Mouse (Mus musculus) liver, embryonic 12.5 days (tissue): ENCODE measurements around the gene Lrrc66. TPM values are rescaled to one million over a fixed set of nuclear protein-coding genes. Genes with fewer than 3 reads are reported as not detected.

ENCODE experiments used
- ATAC-seq: fragments of 200-750 bp; cut with Nextera tagmentation; 2 replicates; pipeline ENCODE4 v1.8.0; 2017; ENCODE audit warnings: moderate number of reproducible peaks, mild to moderate bottlenecking, moderate library complexity
- H3K27ac ChIP-seq: fragments of 300-500 bp; sonication (generic); 2 replicates; pipeline ENCODE4 v1.5.1; 2016; ENCODE audit warnings: mild to moderate bottlenecking
- H3K27me3 ChIP-seq: fragments of 300-500 bp; sonication (generic); replicated peaks from 2 replicates; pipeline ENCODE4 v1.6.1; 2016; ENCODE audit warnings: mild to moderate bottlenecking, moderate library complexity
- H3K36me3 ChIP-seq: fragments of 300-500 bp; sonication (generic); 2 replicates; pipeline ENCODE4 v1.6.1; 2016; ENCODE audit warnings: mild to moderate bottlenecking, moderate library complexity
- H3K4me1 ChIP-seq: fragments of 300-500 bp; sonication (generic); 2 replicates; pipeline ENCODE4 v1.6.1; 2016
- H3K4me2 ChIP-seq: fragments of 300-500 bp; sonication (generic); 2 replicates; pipeline ENCODE4 v1.6.1; 2016; ENCODE audit warnings: mild to moderate bottlenecking, moderate library complexity
- H3K4me3 ChIP-seq: fragments of 300-500 bp; sonication (generic); 2 replicates; pipeline ENCODE4 v1.5.1; 2016; ENCODE audit warnings: mild to moderate bottlenecking, moderate library complexity
- H3K9ac ChIP-seq: fragments of 300-500 bp; sonication (generic); 2 replicates; pipeline ENCODE4 v1.6.1; 2016; ENCODE audit warnings: mild to moderate bottlenecking, moderate library complexity
- H3K9me3 ChIP-seq: fragments of 300-500 bp; sonication (generic); replicated peaks from 2 replicates; pipeline ENCODE4 v1.6.1; 2016; ENCODE audit warnings: mild to moderate bottlenecking, moderate library complexity
- WGBS: fragments of 180-500 bp; shearing (Covaris S2); methylation state at CpG from one replicate; pipeline ENCODE4 v1.1.7; 2016; ENCODE audit not compliant: insufficient replicate concordance; 5-methylcytosine and 5-hydroxymethylcytosine counted together
- polyA plus RNA-seq: library from polyadenylated mRNA; unstranded; fragments of >200 nt; fragmentation: Nextera tagmentation; extraction: Ambion mirVana; gene quantifications from 2 replicates; pipeline ENCODE4 v1.2.1, GENCODE M21; 2016

Gene Lrrc66
- 0.13 and 0.29 TPM in 2 replicates for polyA plus RNA-seq

DNA sequence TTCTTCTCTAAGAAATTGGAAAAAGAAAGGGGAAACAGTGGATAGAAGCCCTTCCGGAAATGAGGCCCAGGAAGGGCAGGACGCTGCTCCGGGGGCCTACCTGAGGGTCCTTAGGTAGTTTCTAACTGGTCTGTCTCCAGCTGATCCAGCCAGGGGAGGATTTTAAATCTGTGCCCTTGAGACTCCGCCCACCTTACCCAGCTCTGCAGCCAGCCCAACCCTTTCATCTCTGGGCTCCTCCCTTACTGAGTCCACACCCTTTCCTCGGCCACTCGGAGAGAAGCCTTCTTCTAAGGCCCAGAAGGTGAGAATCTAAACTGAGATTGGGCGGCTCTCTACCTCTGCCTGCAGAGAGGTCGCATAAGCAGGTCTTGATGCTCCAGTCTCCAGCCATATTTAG is at the start of gene Lrrc66:
TSS of gene Lrrc66 (minus strand) at position 236 of the 400 bp plus-strand sequence.
- H3K4me1 ChIP-seq = peaks cover 19% of the 10 kb centered on the region
- no peaks in the 10 kb centered on the region for H3K27me3 ChIP-seq
- WGBS = 53% methylated on average over 8 of the region's 8 CpGs
- H3K36me3 ChIP-seq = no peaks in the 10 kb centered on the region
- no peak within 1 kb of the TSS for H3K9ac ChIP-seq
- H3K27ac ChIP-seq = no peak within 1 kb of the TSS
- no peak within 1 kb of the TSS for H3K4me3 ChIP-seq
- no peak for ATAC-seq
- H3K4me2 ChIP-seq = no peak within 1 kb of the TSS
- no peaks in the 10 kb centered on the region for H3K9me3 ChIP-seq

DNA sequence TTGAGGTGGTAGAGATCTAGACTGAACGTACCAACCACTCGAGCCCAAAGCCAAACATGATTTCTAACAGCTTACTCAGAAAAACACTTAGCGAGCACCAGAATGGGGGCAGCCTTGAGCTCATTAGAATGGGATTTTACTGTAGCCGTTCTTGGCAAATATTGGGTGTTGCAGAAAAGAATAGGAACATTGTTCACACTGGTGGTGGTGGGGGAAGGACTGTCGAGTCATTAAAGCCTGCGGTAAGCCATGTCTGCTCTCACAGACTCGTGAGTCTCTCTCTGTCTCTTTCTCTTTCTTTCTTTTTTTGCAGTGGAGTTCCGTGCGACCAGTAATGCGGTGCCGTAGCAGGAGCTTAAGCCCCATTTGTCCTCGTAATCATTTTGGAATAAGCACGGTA is 44.3 kb upstream of the Lrrc66 start:
- WGBS = 72% methylated on average over 13 of the region's 13 CpGs
- H3K36me3 ChIP-seq = no peaks in the 10 kb centered on the region
- H3K27me3 ChIP-seq = no peaks in the 10 kb centered on the region; the same call in 1 of the 2 replicates
- no peak overlapping the region for H3K4me3 ChIP-seq
- no peaks in the 10 kb centered on the region for H3K9me3 ChIP-seq
- H3K9ac ChIP-seq = no peak overlapping the region
- no peak for ATAC-seq
- H3K4me1 ChIP-seq = no peaks in the 10 kb centered on the region
- no peak overlapping the region for H3K4me2 ChIP-seq
- no peak overlapping the region for H3K27ac ChIP-seq

DNA sequence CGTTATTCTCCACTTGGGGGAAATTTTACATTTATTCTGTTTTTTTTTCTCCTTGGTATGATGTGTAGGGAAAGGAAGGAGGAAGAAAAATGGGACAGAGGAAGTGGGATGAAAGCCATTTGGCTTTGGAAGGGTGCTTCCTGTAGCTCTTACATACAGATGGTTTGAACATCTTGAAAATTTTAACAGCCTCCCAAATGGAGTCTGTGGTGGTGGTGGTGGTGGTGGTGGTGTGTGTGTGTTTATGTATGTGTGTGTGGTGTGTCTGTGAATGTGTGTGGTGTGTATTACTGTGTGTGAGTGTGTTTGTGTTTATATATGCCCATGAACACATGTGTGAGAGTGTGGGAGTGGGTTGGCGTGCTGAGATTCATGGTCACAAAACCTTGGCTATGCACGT is 43.3 kb upstream of the Lrrc66 start:
- Histone ChIP-seq H3K27me3 (no peaks in the 10 kb centered on the region; the same call in 1 of the 2 replicates), H3K36me3 (no peaks in the 10 kb centered on the region), H3K27ac (no peak overlapping the region), H3K4me3 (no peak overlapping the region), H3K4me1 (no peaks in the 10 kb centered on the region), H3K9me3 (no peaks in the 10 kb centered on the region), H3K4me2 (no peak overlapping the region), H3K9ac (no peak overlapping the region)
- no peak for ATAC-seq
- WGBS = 66% methylated on average over 3 of the region's 3 CpGs

DNA sequence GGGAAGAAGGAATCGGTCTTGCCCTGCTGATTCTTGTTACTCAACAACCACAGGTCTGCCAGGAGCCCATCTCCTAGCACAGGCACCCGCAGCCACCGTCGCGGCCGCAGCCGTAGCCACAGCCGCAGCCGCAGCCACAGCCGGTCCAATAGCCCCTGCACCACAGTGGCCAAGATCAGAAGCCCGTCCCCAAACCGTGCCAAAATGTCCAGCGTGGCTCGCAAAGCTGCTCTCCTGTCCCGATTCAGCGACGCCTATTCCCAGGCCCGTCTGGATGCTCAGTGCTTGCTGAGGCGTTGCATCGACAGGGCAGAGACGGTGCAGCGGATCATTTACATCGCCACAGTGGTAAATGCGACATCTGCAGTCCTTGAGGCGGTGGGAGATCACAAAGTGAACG is 37.1 kb upstream of the Lrrc66 start:
- Histone ChIP-seq H3K27ac (no peak overlapping the region), H3K4me2 (no peak overlapping the region), H3K9me3 (no peaks in the 10 kb centered on the region), H3K4me1 (no peaks in the 10 kb centered on the region), H3K9ac (no peak overlapping the region), H3K27me3 (peaks cover 12% of the 10 kb centered on the region; the same call in 1 of the 2 replicates), H3K36me3 (no peaks in the 10 kb centered on the region), H3K4me3 (no peak overlapping the region)
- 55% methylated on average over 26 of the region's 26 CpGs for WGBS
- no peak for ATAC-seq

DNA sequence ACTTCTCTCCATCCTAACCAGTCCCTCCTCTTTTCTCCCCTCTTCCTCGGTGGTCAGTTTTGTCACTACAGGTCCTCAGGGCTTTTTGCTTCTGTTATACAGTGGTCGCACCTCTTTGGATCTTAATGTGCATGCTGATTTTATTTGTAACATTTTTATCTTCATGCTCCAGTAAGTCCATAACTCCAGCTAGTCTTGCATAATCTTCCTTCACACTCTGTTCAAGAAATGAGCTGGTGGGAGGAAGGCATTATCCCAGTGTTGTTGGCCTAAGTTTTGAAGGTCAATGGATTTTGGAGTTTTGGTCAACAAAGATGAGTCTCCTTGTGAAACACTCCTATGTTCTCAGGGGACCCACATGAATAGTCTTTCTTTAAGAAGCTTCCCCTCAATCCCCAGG is 35.6 kb upstream of the Lrrc66 start:
- H3K9me3 ChIP-seq = no peaks in the 10 kb centered on the region
- H3K36me3 ChIP-seq = no peaks in the 10 kb centered on the region
- no peak overlapping the region for H3K4me2 ChIP-seq
- H3K27ac ChIP-seq = no peak overlapping the region
- H3K27me3 ChIP-seq = peaks cover 12% of the 10 kb centered on the region; the same call in 1 of the 2 replicates
- H3K9ac ChIP-seq = no peak overlapping the region
- WGBS = 58% methylated on average over 2 of the region's 2 CpGs
- no peaks in the 10 kb centered on the region for H3K4me1 ChIP-seq
- ATAC-seq = no peak
- H3K4me3 ChIP-seq = no peak overlapping the region

DNA sequence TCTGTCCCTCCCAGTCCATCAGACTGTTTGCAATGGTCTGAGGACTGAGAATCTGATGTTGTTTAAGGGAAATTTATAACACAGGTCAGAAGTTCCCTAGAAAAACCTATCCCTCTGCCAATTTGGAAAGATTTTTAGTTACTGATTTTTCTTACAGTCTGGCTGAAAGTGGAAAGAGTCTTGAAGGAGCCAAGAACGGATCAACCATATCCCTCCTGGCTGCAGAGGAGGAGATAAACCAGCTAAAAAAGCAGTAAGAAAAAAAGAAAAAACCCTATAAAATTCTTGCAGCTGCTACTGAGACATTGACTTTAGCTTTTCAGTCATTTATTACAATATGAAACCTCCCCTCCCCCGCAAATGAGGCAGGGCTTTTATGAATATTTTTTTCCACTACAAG is 34.4 kb upstream of the Lrrc66 start:
- WGBS = 61% methylated on average over 2 of the region's 2 CpGs
- no peak for ATAC-seq
- no peak overlapping the region for H3K4me2 ChIP-seq
- no peaks in the 10 kb centered on the region for H3K9me3 ChIP-seq
- H3K4me3 ChIP-seq = no peak overlapping the region
- no peaks in the 10 kb centered on the region for H3K4me1 ChIP-seq
- no peak overlapping the region for H3K9ac ChIP-seq
- no peaks in the 10 kb centered on the region for H3K36me3 ChIP-seq
- H3K27ac ChIP-seq = no peak overlapping the region
- peaks cover 12% of the 10 kb centered on the region; the same call in 1 of the 2 replicates for H3K27me3 ChIP-seq

DNA sequence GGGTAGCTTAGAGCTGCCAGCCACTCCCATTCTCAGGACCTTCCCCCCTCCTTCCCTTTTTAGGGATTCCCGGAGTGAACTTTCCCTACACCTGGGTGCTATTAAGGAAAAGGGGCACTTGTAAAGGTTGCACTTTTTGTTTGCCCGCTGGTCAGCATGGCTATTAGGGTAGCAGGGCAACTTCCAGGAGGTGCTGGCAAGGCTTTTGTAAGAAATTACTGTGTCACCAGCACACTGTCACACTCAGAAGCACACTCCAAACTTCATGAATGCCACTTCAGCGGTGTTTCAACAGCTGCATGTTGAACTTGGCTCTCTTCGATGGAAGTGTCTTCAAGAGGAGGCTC is 19.5 kb upstream of the Lrrc66 start:
- peak overlapping the region; percentile 54 for H3K4me3 ChIP-seq
- ATAC-seq = no peak

DNA sequence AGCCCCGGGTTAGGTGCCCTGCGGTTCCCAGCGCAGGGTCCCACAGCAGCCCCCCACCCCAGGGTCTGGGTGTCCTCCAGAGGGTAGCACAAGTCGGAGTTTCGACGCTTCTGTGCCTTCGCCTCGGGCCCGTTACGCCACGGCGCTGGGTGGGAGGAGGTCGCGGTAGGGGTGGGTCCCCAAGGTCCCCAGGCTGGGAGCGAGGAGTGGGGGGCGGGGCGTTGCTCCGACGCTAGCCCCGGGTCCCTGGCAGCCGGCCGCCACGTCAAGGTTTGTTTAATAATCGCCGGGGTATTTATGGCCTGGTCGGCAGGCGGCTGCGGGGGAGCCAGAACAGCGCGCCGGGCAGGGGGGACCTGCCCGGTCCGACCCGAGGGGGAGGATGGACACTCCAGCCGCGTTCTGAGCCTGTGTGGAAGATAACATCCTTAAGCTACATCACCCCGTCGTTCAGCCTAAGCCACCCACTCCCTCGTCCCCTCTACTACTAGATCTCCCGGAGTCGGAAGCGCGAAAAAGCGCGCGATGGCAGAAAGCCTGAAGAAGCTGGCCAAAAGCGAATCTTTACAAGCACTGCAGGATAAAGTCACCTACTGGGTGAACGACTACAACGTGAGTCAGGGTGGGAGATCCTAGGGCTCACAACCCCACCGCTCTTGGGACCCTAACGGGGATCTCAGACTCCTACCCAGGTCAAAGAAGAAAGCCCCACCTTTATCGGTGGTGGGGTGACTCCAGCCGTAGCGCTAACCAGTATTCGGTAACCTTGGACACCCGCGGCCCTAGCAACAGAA is 18.9 kb upstream of the Lrrc66 start, which contains the start of gene Spata18:
TSS of gene Spata18 (plus strand) at position 319 of the 794 bp plus-strand sequence.
- H3K9me3 ChIP-seq = no peaks in the 10 kb centered on the region
- peaks cover 87% of the 10 kb centered on the region for H3K27me3 ChIP-seq
- peak within 1 kb of the TSS; percentile 54 for H3K4me3 ChIP-seq
- no peaks in the 10 kb centered on the region for H3K36me3 ChIP-seq
- WGBS = under 1% methylated on average over 57 of the region's 57 CpGs
- no peak within 1 kb of the TSS for H3K9ac ChIP-seq
- ATAC-seq = no peak
- H3K4me1 ChIP-seq = peaks cover 27% of the 10 kb centered on the region
- peak within 1 kb of the TSS; percentile 80 for H3K4me2 ChIP-seq
- no peak within 1 kb of the TSS for H3K27ac ChIP-seq

More for the DNA sequence above, 19.5 kb upstream of the Lrrc66 start:
- H3K9ac ChIP-seq = no peak overlapping the region
- H3K36me3 ChIP-seq = no peaks in the 10 kb centered on the region
- H3K9me3 ChIP-seq = no peaks in the 10 kb centered on the region
- peaks cover 81% of the 10 kb centered on the region for H3K27me3 ChIP-seq
- 3% methylated on average over 4 of the region's 4 CpGs for WGBS
- H3K4me2 ChIP-seq = peak overlapping the region; percentile 80
- peaks cover 25% of the 10 kb centered on the region for H3K4me1 ChIP-seq
- H3K27ac ChIP-seq = no peak overlapping the region

DNA sequence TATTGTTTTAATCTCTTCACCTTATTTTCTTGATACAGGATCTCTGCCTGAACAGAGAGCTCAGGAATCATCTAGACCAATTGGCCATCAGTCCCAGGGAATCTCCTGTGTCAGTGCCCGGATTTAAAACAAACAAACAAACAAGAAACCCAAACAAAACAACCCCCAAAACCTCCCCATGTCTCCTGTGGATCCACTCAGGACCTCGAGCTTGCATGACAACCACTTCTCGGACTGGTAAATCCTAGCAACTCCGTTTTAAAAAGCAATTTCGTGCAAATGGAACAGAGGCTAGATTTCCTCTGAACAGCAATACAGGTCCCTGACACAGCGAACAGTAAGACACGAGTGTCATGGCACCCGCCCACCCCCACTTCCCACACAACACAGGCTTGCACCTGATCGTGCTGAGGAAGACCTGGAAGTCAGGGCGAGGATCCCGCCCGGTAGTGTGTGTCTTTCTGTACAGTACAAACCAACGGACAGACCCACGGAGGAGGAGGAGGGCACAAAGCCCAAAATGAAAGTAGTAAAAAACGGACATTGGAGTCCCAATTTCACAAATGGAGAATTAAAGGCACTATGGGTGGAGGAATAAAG is 18.1 kb upstream of the Lrrc66 start:
- H3K4me2 ChIP-seq = peak overlapping the region; percentile 80
- H3K4me3 ChIP-seq = peak overlapping the region; percentile 54
- ATAC-seq = no peak
- no peaks in the 10 kb centered on the region for H3K9me3 ChIP-seq
- H3K27ac ChIP-seq = no peak overlapping the region
- H3K27me3 ChIP-seq = peaks cover 94% of the 10 kb centered on the region
- H3K9ac ChIP-seq = no peak overlapping the region
- H3K4me1 ChIP-seq = peaks cover 27% of the 10 kb centered on the region
- under 1% methylated on average over 15 of the region's 15 CpGs for WGBS
- no peaks in the 10 kb centered on the region for H3K36me3 ChIP-seq

DNA sequence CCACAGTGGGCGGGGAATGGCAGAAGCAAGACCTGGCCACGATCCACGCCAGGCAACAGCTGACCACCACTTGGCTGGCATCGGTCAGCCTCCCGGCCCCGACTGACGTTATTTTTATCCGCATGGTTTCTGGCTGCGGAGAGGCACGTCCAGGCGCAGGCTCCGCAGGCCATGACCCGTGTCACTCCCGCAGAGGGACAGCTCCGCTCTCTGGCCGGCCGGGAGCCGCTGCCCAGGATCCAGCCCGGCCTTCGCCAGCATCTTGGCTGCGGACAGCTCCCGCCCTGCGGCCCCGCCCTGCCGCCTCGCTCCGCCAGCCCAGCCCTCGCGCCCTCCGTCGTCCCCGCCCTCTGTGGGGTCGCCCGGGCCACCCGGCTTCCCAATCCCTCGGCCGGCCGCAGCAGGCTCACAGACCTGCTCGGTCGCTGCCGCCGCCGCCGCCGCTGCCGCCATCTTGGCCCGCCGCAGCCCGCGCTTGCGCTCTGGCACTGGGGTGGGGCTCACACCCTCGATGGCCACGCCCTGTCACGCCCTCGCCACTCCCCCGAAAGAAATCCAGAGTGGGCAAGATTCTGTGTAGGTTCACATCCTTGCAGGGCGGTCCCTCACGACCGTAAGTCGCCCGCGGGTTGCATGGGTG is 15.1 kb upstream of the Lrrc66 start, which contains the start of gene Sgcb:
TSS of gene Sgcb (minus strand) at position 530 of the 640 bp plus-strand sequence.
- WGBS = under 1% methylated on average over 62 of the region's 62 CpGs
- no peaks in the 10 kb centered on the region for H3K9me3 ChIP-seq
- H3K27ac ChIP-seq = no peak within 1 kb of the TSS
- peaks cover 27% of the 10 kb centered on the region for H3K4me1 ChIP-seq
- peaks cover 72% of the 10 kb centered on the region for H3K27me3 ChIP-seq
- peak; percentile 70 for ATAC-seq
- no peaks in the 10 kb centered on the region for H3K36me3 ChIP-seq
- peak within 1 kb of the TSS; percentile 80 for H3K4me2 ChIP-seq
- peak within 1 kb of the TSS; percentile 69 for H3K4me3 ChIP-seq
- peak within 1 kb of the TSS; percentile 57 for H3K9ac ChIP-seq

DNA sequence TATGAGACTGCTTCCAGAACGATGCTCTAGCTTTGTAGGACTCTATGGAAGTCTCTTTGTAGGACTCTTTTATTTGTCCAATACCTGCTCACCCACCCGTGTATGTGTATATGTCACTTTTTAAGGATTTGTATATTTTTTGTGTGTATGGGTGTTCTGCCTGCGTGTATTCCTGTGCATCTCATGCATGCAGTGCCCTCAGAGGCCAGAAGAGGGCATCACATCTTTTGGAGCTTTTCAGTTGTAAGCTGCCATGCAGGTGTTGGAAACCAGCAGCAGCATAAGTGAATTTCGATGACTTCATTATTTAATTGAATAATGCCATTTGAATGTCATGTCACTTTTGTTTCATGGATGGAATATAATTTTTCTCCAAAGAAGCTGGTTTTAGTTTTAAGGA is 9.8 kb upstream of the Lrrc66 start:
- Histone ChIP-seq H3K9me3 (no peaks in the 10 kb centered on the region), H3K4me1 (peaks cover 5% of the 10 kb centered on the region; the same call in 1 of the 2 replicates), H3K36me3 (no peaks in the 10 kb centered on the region), H3K27ac (no peak overlapping the region), H3K9ac (no peak overlapping the region), H3K4me2 (no peak overlapping the region), H3K27me3 (peaks cover 19% of the 10 kb centered on the region), H3K4me3 (no peak overlapping the region)
- no peak for ATAC-seq
- 71% methylated on average over 4 of the region's 4 CpGs for WGBS

DNA sequence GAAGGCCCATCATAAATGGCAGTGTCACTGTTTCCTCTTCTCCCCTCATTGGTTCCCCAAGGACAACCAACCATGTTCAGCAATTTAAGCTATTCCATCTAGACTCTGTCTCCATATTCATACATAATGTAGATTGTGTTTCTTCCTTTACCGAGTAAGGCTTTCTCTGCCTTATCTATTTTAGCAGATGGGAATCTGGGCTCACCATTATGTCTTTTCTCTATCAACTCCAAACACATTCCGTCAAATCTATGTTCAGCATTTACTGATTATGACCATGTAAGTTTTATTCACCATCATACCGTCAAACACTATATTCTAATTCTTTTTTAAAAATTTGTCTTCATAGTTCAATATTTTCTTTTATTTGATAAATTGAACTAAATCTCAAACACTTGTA is 8.7 kb upstream of the Lrrc66 start:
- WGBS = 55% methylated on average over 3 of the region's 3 CpGs
- Histone ChIP-seq H3K27ac (no peak overlapping the region), H3K36me3 (no peaks in the 10 kb centered on the region), H3K9ac (no peak overlapping the region), H3K4me1 (no peaks in the 10 kb centered on the region), H3K4me2 (no peak overlapping the region), H3K9me3 (no peaks in the 10 kb centered on the region), H3K27me3 (peaks cover 9% of the 10 kb centered on the region), H3K4me3 (no peak overlapping the region)
- ATAC-seq = no peak
